Mouse (Mus musculus) spleen, adult 2 months (tissue): ENCODE data around the gene Mst1. TPM values are rescaled to one million over a fixed set of nuclear protein-coding genes. Genes with fewer than 3 reads are reported as not detected.
A peak's percentile ranks its signal among the peaks of the same experiment; 100 is the strongest.

Experiments
- DNase-seq, 2 experiments: peaks; one replicate each; pipeline versions ENCODE4 v3.0.0 to v3.0.0-alpha.2; 2012 to 2021; ENCODE audit warnings: low spot score in 2 of 2, low read depth in 1 of 2
- H3K27ac ChIP-seq: fragments of 200-500 bp; 2 replicates; pipeline ENCODE4 v1.5.1; 2012; ENCODE audit warnings: low read length, inconsistent platforms; ENCODE audit not compliant: insufficient read depth
- H3K27me3 ChIP-seq: fragments of 200-500 bp; 2 replicates; pipeline ENCODE4 v1.6.1; 2012; ENCODE audit warnings: mild to moderate bottlenecking, moderate library complexity, low read length, inconsistent platforms; ENCODE audit not compliant: control insufficient read depth, insufficient read depth
- H3K36me3 ChIP-seq: fragments of 200-500 bp; 2 replicates; pipeline ENCODE4 v1.6.1; 2012; ENCODE audit warnings: mild to moderate bottlenecking, low read length, inconsistent platforms; ENCODE audit not compliant: control insufficient read depth, insufficient read depth
- H3K4me1 ChIP-seq: fragments of 200-500 bp; 2 replicates; pipeline ENCODE4 v1.6.1; 2011; ENCODE audit warnings: inconsistent platforms; ENCODE audit not compliant: control insufficient read depth, insufficient read depth, insufficient read length
- H3K4me3 ChIP-seq: fragments of 200-500 bp; 2 replicates; pipeline ENCODE4 v1.5.1; 2011; ENCODE audit warnings: mild to moderate bottlenecking, inconsistent platforms; ENCODE audit not compliant: insufficient read depth, insufficient read length; ENCODE audit errors: extremely low read depth
- CTCF ChIP-seq: fragments of 200-500 bp; IDR thresholded peaks from 2 replicates; pipeline ENCODE4 v1.5.1; 2011; ENCODE audit warnings: mild to moderate bottlenecking, inconsistent platforms; ENCODE audit not compliant: insufficient read depth, insufficient read length, insufficient replicate concordance; ENCODE audit errors: extremely low read depth
- POLR2A ChIP-seq: fragments of 200-500 bp; IDR thresholded peaks from 2 replicates; pipeline ENCODE4 v1.6.1; 2011; ENCODE audit warnings: low read depth, low read length, inconsistent platforms
- WGBS: fragments of 180-500 bp; shearing (Covaris S2); methylation state at CpG from one replicate; pipeline ENCODE4 v1.1.7; 2018; 5-methylcytosine and 5-hydroxymethylcytosine counted together
- polyA plus RNA-seq: library from polyadenylated mRNA; depleted of rRNA; stranded (reverse); fragments of >200 nt; gene quantifications from 2 replicates; pipeline ENCODE4 v1.2.3, GENCODE M21; 2012; rRNA removed

Gene Mst1
- polyA plus RNA-seq = 1.5 and 1.6 TPM in 2 replicates

DNA sequence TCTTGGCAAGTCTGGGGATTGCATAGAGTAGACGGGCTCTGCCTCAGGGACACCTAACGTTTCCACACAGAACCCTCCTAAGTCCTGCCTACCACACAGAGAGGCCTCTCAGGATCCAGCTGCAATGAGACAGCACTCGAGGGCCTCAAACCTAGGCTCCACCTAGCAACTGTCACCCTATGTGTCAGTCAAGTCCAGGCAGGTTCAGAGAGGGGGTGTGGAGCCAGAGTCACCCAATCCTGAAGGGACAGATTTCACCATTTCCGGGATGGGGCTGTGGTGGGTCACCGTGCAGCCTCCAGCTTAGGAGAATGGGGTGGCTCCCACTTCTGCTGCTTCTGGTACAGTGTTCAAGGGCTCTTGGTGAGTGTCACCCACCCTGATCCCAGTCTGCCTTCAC, at the start of gene Mst1:
TSS of gene Mst1 (plus strand) at position 269 of the 400 bp plus-strand sequence.
- Histone ChIP-seq H3K4me1 (peaks cover 20% of the 10 kb centered on the region; the same call in 1 of the 2 replicates), H3K27ac (peak within 1 kb of the TSS; percentile 58; the same call in 1 of the 2 replicates), H3K27me3 (no peaks in the 10 kb centered on the region), H3K36me3 (peaks cover 11% of the 10 kb centered on the region), H3K4me3 (peak within 1 kb of the TSS; percentile 89)
- WGBS = 80% methylated on average over 5 of the region's 5 CpGs
- TF ChIP-seq POLR2A = no peak
- TF ChIP-seq CTCF = no peak
- DNase-seq = no peak

- H3K4me1 ChIP-seq = peaks cover 7% of the 10 kb centered on the region; the same call in 1 of the 2 replicates
- H3K36me3 ChIP-seq = peaks cover 11% of the 10 kb centered on the region
- WGBS = 93% methylated on average over 5 of the region's 5 CpGs
- H3K27ac ChIP-seq = no peak overlapping the region
- no peak for DNase-seq
- no peak for TF ChIP-seq POLR2A
- TF ChIP-seq CTCF = no peak
- no peak overlapping the region for H3K4me3 ChIP-seq
- H3K27me3 ChIP-seq = no peaks in the 10 kb centered on the region
Observed at GRCm38 (mm10) chr9:108032126-108032525, 48.1 kb upstream of the Mst1 start.

DNA sequence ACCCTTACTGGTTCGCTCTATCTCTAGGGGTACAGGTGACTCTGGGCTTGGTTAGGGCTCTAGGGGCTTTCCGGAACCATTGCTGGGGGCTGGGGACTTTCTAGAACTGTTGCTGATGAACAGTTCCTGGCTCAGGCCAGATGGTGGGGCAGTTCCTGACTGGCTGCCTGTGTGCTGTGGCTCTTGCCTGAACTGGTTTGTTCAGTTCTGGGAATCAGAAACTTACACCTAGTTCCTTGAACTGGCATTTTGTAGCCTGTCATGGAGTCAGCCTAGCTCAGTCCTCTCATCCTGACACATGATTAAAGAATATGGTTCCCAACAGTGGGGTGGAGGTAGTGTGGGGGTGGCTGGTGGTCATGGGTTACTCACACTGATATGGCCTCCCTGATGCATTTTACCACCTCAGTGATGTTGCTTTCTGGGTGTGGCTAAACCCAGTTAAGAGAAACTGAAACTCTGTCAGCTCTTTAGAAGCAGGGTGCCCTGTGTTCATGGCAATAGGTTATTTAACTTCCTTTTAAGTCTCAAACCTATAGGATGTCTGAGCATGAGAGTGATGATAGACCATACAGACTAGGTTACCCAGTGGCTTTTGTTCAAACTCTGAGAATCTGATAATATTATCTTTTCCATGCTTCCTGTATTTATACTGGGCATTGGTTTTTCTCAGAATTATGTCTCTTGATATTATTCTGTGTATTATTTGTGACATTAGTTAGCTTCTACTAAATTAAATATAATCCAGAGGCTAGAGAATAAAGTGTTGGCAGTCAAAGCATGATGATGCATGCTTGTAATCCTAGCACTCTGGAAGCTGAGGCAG, 44.7 kb upstream of the Mst1 start:
- Histone ChIP-seq H3K36me3 (peaks cover 9% of the 10 kb centered on the region), H3K4me1 (peaks cover 7% of the 10 kb centered on the region; the same call in 1 of the 2 replicates), H3K27ac (peak overlapping the region; percentile 73), H3K4me3 (no peak overlapping the region), H3K27me3 (no peaks in the 10 kb centered on the region)
- no peak for TF ChIP-seq CTCF
- no peak for TF ChIP-seq POLR2A
- WGBS = 63% methylated on average over 2 of the region's 2 CpGs
- peak; percentile 11 to 27 for DNase-seq

GRCm38 (mm10) chr9:108044751-108045492, 35.3 kb upstream of the Mst1 start:
- Histone ChIP-seq H3K27ac (no peak overlapping the region), H3K36me3 (peaks cover 28% of the 10 kb centered on the region), H3K27me3 (no peaks in the 10 kb centered on the region), H3K4me1 (peaks cover 5% of the 10 kb centered on the region; the same call in 1 of the 2 replicates), H3K4me3 (no peak overlapping the region)
- WGBS = 90% methylated on average over 8 of the region's 8 CpGs
- DNase-seq = no peak
- no peak for TF ChIP-seq POLR2A
- no peak for TF ChIP-seq CTCF

GRCm38 (mm10) chr9:108046582-108046981, 33.7 kb upstream of the Mst1 start:
- TF ChIP-seq POLR2A (no peak), CTCF (no peak)
- WGBS = 87% methylated on average over 4 of the region's 4 CpGs
- Histone ChIP-seq H3K4me1 (peaks cover 7% of the 10 kb centered on the region; the same call in 1 of the 2 replicates), H3K4me3 (no peak overlapping the region), H3K27me3 (no peaks in the 10 kb centered on the region), H3K27ac (no peak overlapping the region), H3K36me3 (peaks cover 27% of the 10 kb centered on the region)
- DNase-seq = no peak

DNA sequence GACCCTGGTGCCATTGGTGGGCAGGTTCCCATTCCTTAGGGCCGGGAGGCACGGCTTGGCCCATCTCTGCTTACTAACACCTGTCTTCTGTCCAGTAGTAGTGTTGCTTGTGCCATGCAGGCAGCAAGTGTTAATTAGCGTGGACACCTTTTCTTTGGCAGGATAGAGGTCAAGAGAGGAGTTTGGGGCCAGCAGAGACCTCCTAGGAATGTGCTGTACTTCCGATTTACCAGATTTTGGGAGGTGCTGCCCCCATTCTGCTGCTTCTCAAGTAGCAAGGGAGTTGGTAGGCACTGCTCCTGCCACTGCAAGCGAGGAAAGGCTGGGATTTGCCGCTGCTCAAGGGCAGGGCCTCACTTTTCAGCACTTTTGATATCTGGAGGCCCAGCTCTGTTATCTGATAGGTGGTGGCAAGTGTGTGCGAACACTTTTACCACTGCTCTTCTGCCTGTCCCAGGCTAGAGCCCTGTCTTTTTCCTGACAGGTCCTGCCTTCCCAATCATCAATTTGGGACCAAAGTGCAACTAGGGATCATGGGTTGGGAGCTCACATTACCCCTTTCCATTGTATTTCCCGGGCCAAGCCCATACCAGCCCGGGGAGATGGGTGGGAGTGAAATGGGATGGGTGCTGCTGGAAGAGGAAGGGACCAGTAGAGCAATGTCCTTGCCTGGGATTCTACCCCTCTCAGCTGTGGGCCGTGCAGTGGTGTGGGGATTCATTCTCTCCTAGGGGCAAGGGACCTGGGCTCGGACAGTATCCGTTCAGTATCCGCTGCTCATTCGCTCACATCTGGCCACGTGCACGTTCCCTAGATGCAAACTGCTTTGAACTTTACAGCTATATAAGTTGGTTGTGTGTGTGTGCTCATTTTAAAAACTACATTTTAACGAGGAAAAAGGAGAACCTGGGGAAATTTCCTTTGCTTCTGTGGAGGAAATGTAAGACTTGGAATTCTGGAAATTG, 32.4 kb upstream of the Mst1 start:
- Histone ChIP-seq H3K27me3 (no peaks in the 10 kb centered on the region), H3K27ac (0 out of 2 replicates have a peak overlapping the region, but pooled peaks have one; percentile 16), H3K36me3 (peaks cover 27% of the 10 kb centered on the region), H3K4me3 (no peak overlapping the region), H3K4me1 (peaks cover 7% of the 10 kb centered on the region; the same call in 1 of the 2 replicates)
- no peak for DNase-seq
- TF ChIP-seq CTCF = no peak
- no peak for TF ChIP-seq POLR2A
- WGBS = 62% methylated on average over 17 of the region's 17 CpGs
